Mouse (Mus musculus) bone marrow macrophage, adult 2 months (primary cell): ENCODE results near the gene Grk6. TPM values are rescaled to one million over a fixed set of nuclear protein-coding genes. Genes with fewer than 3 reads are reported as not detected.

Source experiments
- H3K27ac ChIP-seq: 2 replicates; pipeline ENCODE4 v1.5.1; 2012; ENCODE audit warnings: low read depth, low read length; ENCODE audit not compliant: insufficient read depth
- H3K4me1 ChIP-seq: 2 replicates; pipeline ENCODE4 v1.6.1; 2012; ENCODE audit warnings: low read length; ENCODE audit not compliant: control insufficient read depth, insufficient read depth
- H3K4me3 ChIP-seq: 2 replicates; pipeline ENCODE4 v1.5.1; 2012; ENCODE audit warnings: mild to moderate bottlenecking, low read length, moderate library complexity; ENCODE audit not compliant: insufficient read depth
- CTCF ChIP-seq: IDR thresholded peaks from 2 replicates; pipeline ENCODE4 v1.5.1; 2012; ENCODE audit warnings: low read depth, mild to moderate bottlenecking, low read length, moderate library complexity
- POLR2A ChIP-seq: IDR thresholded peaks from 2 replicates; pipeline ENCODE4 v1.6.1; 2012; ENCODE audit warnings: mild to moderate bottlenecking, low read depth, low read length, borderline replicate concordance
- polyA plus RNA-seq: library from polyadenylated mRNA; stranded (reverse); fragments of >200 nt; gene quantifications from 2 replicates; pipeline ENCODE4 v1.2.4, GENCODE M21; 2012; ENCODE audit not compliant: missing spikeins, insufficient read depth, insufficient read length

Grk6 gene
- polyA plus RNA-seq, 1 experiment: 43.0 TPM

DNA sequence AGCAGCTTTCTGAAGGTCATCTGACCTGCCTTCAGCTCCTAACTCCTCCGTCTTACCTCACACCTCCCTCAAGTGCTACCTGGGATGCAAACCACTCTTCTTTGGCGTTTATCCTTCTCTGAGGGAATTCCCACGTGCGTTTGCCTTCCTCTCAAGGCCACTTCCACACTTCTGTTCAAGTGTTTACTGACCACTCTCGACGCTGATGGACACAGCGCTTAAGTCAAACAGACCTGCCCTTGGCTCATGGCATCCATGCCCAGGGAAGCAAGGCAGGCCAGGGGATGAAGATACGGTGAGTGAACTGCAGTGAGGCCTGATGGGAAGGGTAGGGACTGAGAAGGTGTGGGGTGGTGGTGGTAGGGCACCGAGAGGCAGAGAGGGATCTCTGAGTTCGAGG, 55.7 kb downstream of the Grk6 start:
- H3K27ac ChIP-seq: no peak overlapping the region
- TF ChIP-seq POLR2A (no peak), CTCF (no peak)

DNA sequence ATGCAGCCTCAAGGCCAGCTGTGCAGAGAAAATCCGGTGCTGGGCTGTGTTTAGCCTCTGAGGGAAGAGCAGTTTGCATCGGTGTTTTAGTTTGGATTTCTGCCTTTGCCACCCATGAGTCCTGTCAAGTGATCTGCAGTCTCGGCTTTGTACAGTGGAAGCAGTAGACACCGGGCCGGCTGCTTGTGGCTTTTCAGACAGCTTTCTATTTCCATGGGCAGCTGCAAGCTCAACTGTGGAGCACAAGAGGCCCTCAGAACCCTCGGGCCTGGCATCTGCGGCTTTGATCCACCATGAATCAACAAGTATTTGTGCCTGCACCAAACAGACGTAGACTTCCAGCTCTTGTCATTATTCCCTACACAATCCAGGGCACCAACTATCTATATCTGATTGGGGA, 57.5 kb downstream of the Grk6 start:
- Histone ChIP-seq H3K27ac (no peak overlapping the region), H3K4me1 (no peaks in the 10 kb centered on the region), H3K4me3 (no peak overlapping the region)
- TF ChIP-seq POLR2A (no peak), CTCF (no peak)

More for the DNA sequence above, 55.7 kb downstream of the Grk6 start:
- H3K4me3 ChIP-seq: no peak overlapping the region
- H3K4me1 ChIP-seq: no peaks in the 10 kb centered on the region

DNA sequence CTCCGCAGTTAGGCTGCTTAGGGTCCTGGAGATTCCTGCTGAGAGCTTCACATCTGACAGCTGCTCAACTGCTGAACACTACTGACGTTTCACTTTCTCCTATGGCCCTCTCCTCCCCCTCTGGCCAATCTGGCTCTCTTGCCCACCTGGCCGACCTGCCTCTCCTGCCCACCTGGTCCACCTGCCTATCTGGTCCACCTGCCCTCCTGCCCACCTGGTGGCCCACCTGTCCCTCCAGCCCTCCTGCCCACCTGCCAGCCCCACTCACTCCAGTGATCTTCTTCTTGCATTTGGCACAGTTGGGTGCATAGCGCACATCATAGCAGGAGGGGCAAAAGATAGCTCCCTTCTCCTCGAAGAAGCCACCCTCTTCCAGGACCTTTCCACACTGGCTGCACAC, 59.5 kb downstream of the Grk6 start:
- Histone ChIP-seq H3K27ac (no peak overlapping the region), H3K4me1 (no peaks in the 10 kb centered on the region), H3K4me3 (no peak overlapping the region)
- TF ChIP-seq CTCF (no peak), POLR2A (no peak)

DNA sequence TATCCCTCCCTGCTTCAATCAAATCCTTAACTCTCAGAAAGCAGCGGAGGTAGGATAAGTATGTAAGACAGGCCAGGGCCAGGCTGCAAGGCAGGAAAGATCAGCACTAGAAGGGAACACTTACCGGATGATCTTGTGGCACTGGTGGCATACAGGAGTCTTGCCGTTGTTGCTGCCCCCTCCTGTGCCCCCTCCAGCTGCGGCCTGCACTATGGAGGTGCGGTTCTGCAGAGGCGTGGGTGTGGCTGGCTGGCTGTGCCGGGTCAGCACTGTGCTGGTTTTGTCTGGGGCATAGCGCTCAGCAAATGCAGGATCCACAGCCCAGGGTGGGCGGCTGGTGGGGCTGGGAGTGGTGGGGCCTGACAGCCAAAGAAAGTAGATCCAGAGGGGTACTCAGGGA, 60.9 kb downstream of the Grk6 start:
- H3K27ac ChIP-seq: no peak overlapping the region
- peaks cover 10% of the 10 kb centered on the region for H3K4me1 ChIP-seq
- H3K4me3 ChIP-seq: no peak overlapping the region
- TF ChIP-seq CTCF (no peak), POLR2A (no peak)

DNA sequence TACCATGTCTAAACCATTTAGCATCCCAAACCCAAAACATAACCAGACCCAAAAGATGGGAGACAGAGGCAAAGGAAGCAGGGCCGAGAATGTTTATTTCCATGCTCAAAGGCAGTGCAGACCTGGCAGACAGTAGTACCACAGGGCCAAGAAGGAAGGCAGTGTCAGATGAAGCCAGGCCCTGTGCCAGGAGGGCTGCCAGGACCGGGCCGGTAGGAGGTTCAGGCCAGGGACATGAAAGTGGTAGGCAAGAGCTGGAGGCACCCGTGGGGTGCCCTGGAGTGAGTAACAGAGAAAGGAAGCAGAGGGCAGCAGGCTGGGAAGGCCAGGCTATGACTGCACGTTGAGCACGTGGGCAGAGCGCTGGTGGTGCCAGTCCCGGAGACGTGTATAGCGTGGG, 61.8 kb downstream of the Grk6 start:
- TF ChIP-seq POLR2A: no peak
- TF ChIP-seq CTCF: no peak
- Histone ChIP-seq H3K27ac (no peak overlapping the region), H3K4me3 (no peak overlapping the region), H3K4me1 (peaks cover 19% of the 10 kb centered on the region)

DNA sequence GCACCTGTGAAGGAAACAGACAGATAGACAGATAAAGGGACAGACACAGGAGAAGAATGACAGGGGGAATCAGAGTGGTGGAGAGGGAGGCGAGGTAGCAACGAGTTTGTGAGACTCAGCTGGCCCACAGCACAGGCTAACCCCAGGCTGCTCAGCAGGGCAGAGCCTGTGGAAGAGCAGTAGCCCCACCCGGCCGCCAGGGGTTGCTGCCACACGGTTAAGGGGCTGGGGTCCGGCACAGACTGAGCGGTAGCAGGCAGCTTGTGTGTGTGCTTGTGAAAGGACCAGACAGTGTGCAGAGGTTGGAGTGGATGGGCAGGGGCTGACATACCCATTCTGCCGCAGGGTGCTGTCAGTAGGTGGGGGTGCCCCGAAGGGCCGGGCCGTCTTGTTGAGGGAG, 63.0 kb downstream of the Grk6 start:
- no peak overlapping the region for H3K4me3 ChIP-seq
- TF ChIP-seq CTCF: no peak
- no peak for TF ChIP-seq POLR2A
- H3K4me1 ChIP-seq: peaks cover 27% of the 10 kb centered on the region
- H3K27ac ChIP-seq: no peak overlapping the region

DNA sequence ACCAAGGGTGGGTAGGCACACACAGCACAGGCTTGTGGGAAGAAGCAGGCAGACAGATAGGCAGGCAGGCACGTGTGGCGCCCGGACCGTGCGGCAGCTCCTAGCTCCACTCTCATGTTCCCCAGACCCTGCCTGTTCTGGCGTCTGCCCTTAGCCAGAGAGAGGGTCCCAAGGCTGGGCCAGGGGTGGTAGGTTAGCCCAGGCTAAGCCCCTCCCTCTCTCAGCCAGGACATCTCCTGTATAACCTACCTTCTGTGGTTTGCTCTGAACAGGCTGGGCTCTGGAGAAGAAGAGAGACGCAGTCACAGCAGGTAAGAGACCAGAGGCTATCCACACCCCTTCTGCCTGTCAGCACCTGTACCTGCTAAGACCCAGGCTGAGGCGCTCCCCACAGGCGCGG, 63.7 kb downstream of the Grk6 start:
- Histone ChIP-seq H3K27ac (no peak overlapping the region), H3K4me1 (peaks cover 27% of the 10 kb centered on the region), H3K4me3 (no peak overlapping the region)
- TF ChIP-seq POLR2A: no peak
- no peak for TF ChIP-seq CTCF

DNA sequence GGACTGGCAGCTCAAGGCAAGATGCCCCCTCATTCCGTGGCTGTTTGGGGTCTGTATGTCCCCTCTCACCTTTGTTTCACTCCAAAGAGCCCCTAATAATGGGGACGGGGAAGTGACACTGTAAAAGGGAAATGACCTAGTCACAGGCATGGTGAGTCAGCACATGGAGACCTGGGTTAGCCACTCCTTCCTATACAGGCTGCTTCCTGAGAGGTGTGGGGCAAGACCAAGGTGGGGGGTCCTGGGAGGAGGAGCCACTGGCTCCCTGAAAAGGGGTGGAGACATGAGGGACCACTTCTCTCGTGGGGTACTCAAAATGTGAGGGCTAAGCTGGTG, 65.4 kb downstream of the Grk6 start:
- H3K27ac ChIP-seq: no peak overlapping the region
- H3K4me1 ChIP-seq: peaks cover 27% of the 10 kb centered on the region
- H3K4me3 ChIP-seq: no peak overlapping the region
- TF ChIP-seq CTCF (no peak), POLR2A (no peak)

Other genes starting within 250 kb of the Grk6 start
- 51.0 and 51.4 TPM in 2 replicates for gene Nsd1, start 235.3 kb upstream of the Grk6 start, polyA plus RNA-seq
- 283 TPM in 2 replicates for gene Prelid1, start 124.6 kb upstream of the Grk6 start, polyA plus RNA-seq
- 75.6 and 91.3 TPM in 2 replicates for gene Rab24, start 123.1 kb upstream of the Grk6 start, polyA plus RNA-seq
- 8.6 and 8.8 TPM in 2 replicates for gene Mxd3, start 115.2 kb upstream of the Grk6 start, polyA plus RNA-seq
- gene Lman2, start 82.3 kb upstream of the Grk6 start, polyA plus RNA-seq: 94.1 and 94.6 TPM in 2 replicates
- 34.7 and 39.1 TPM in 2 replicates for gene Rgs14, start 75.3 kb upstream of the Grk6 start, polyA plus RNA-seq
- gene Slc34a1, start 46.9 kb upstream of the Grk6 start, polyA plus RNA-seq: not detected in 2 replicates
- gene Pfn3, start 29.8 kb upstream of the Grk6 start, polyA plus RNA-seq: not detected in 2 replicates
- not detected in 2 replicates for gene F12, start 18.3 kb upstream of the Grk6 start, polyA plus RNA-seq
- gene Prr7, start 19.2 kb downstream of the Grk6 start, polyA plus RNA-seq: not detected in 2 replicates
- 0.62 and 1.2 TPM in 2 replicates for gene Dbn1, start 43.0 kb downstream of the Grk6 start, polyA plus RNA-seq
- gene Pdlim7, start 68.6 kb downstream of the Grk6 start, polyA plus RNA-seq: 6.0 TPM in 2 replicates
- gene Dok3, start 84.2 kb downstream of the Grk6 start, polyA plus RNA-seq: 87.8 and 94.2 TPM in 2 replicates
- gene Ddx41, start 91.6 kb downstream of the Grk6 start, polyA plus RNA-seq: 39.1 and 39.8 TPM in 2 replicates
- gene Fam193b, start 126.0 kb downstream of the Grk6 start, polyA plus RNA-seq: 45.6 and 47.6 TPM in 2 replicates
- 90.3 and 94.9 TPM in 2 replicates for gene Tmed9, start 128.7 kb downstream of the Grk6 start, polyA plus RNA-seq
- 25.2 and 27.5 TPM in 2 replicates for gene B4galt7, start 154.8 kb downstream of the Grk6 start, polyA plus RNA-seq
- gene Caml, start 177.9 kb downstream of the Grk6 start, polyA plus RNA-seq: 44.9 and 45.8 TPM in 2 replicates
- gene Ddx46, start 190.0 kb downstream of the Grk6 start, polyA plus RNA-seq: 53.3 and 59.2 TPM in 2 replicates
- gene B230219D22Rik, start 248.1 kb downstream of the Grk6 start, polyA plus RNA-seq: 46.8 and 50.4 TPM in 2 replicates